Mouse (Mus musculus) kidney, adult 18-20 months (tissue): ENCODE results near the gene Msi2.
A peak's percentile ranks its signal among the peaks of the same experiment; 100 is the strongest.

ENCODE experiments used
- DNase-seq: peaks from one replicate; pipeline ENCODE4 v3.0.0; 2021

The Msi2 gene

GRCm38 (mm10) chr11:88634627-88635026 is 83.7 kb downstream of the Msi2 start:
- DNase-seq = no peak

GRCm38 (mm10) chr11:88631932-88632230 is 86.4 kb downstream of the Msi2 start:
- DNase-seq = no peak

- no peak for DNase-seq
These were observed 87.0 kb downstream of the Msi2 start for GRCm38 (mm10) chr11:88631084-88631931.

GRCm38 (mm10) chr11:88629619-88630018 is 88.7 kb downstream of the Msi2 start:
- no peak for DNase-seq

- DNase-seq = no peak
These were observed 89.1 kb downstream of the Msi2 start for GRCm38 (mm10) chr11:88629165-88629564.

GRCm38 (mm10) chr11:88628676-88629075 is 89.6 kb downstream of the Msi2 start:
- DNase-seq = no peak

- DNase-seq = no peak
These were observed 91.0 kb downstream of the Msi2 start for GRCm38 (mm10) chr11:88627327-88627726.

- DNase-seq = peak; percentile 61
These were observed 91.7 kb downstream of the Msi2 start for GRCm38 (mm10) chr11:88626576-88626975.

GRCm38 (mm10) chr11:88626061-88626460 is 92.3 kb downstream of the Msi2 start:
- no peak for DNase-seq

GRCm38 (mm10) chr11:88625063-88625462 is 93.2 kb downstream of the Msi2 start:
- no peak for DNase-seq

GRCm38 (mm10) chr11:88624627-88625026 is 93.7 kb downstream of the Msi2 start:
- no peak for DNase-seq

- DNase-seq = peak; percentile 64
These were observed 94.6 kb downstream of the Msi2 start for GRCm38 (mm10) chr11:88623671-88624070.

GRCm38 (mm10) chr11:88622496-88622895 is 95.8 kb downstream of the Msi2 start:
- DNase-seq = no peak

- DNase-seq = no peak
These were observed 96.5 kb downstream of the Msi2 start for GRCm38 (mm10) chr11:88621789-88622188.

- DNase-seq = peak; percentile 71
These were observed 97.9 kb downstream of the Msi2 start for GRCm38 (mm10) chr11:88620158-88620973.

- DNase-seq = no peak
These were observed 98.7 kb downstream of the Msi2 start for GRCm38 (mm10) chr11:88619468-88620157.

GRCm38 (mm10) chr11:88618732-88619309 is 99.5 kb downstream of the Msi2 start:
- DNase-seq = peak; percentile 66

- DNase-seq = peak; percentile 70
These were observed 100.3 kb downstream of the Msi2 start for GRCm38 (mm10) chr11:88618005-88618501.

- no peak for DNase-seq
These were observed 100.9 kb downstream of the Msi2 start for GRCm38 (mm10) chr11:88617380-88617779.

GRCm38 (mm10) chr11:88614527-88615305 is 103.6 kb downstream of the Msi2 start:
- no peak for DNase-seq

GRCm38 (mm10) chr11:88613771-88614526 is 104.4 kb downstream of the Msi2 start:
- DNase-seq = no peak
